Mouse (Mus musculus) Muller cell, postnatal 12 days (primary cell): ENCODE measurements around the gene Eepd1.
A peak's percentile ranks its signal among the peaks of the same experiment; 100 is the strongest.

ENCODE experiments used
- DNase-seq: peaks from one replicate; pipeline ENCODE4 v3.0.0-alpha.2; 2015; ENCODE audit errors: inconsistent ontology term

Gene Eepd1

GRCm38 (mm10) chr9:25578674-25579596, 97.6 kb downstream of the Eepd1 start:
- no peak for DNase-seq

GRCm38 (mm10) chr9:25583621-25584020, 102.3 kb downstream of the Eepd1 start:
- DNase-seq: no peak

- DNase-seq: no peak
These were observed 104.3 kb downstream of the Eepd1 start for GRCm38 (mm10) chr9:25585614-25586013.

- DNase-seq: no peak
These were observed 107.2 kb downstream of the Eepd1 start for GRCm38 (mm10) chr9:25588581-25588980.

- DNase-seq: peak; percentile 46
These were observed 109.4 kb downstream of the Eepd1 start for GRCm38 (mm10) chr9:25590740-25591139.

GRCm38 (mm10) chr9:25591390-25592354, 110.3 kb downstream of the Eepd1 start:
- peak; percentile 50 for DNase-seq

- peak; percentile 78 for DNase-seq
These were observed 111.1 kb downstream of the Eepd1 start for GRCm38 (mm10) chr9:25592355-25592955.

GRCm38 (mm10) chr9:25624744-25625143, 143.4 kb downstream of the Eepd1 start:
- DNase-seq: no peak

GRCm38 (mm10) chr9:25629531-25630099, 148.3 kb downstream of the Eepd1 start:
- no peak for DNase-seq
